22 mouse cellular contexts compared by ENCODE assay signal in the genomic region with DNA sequence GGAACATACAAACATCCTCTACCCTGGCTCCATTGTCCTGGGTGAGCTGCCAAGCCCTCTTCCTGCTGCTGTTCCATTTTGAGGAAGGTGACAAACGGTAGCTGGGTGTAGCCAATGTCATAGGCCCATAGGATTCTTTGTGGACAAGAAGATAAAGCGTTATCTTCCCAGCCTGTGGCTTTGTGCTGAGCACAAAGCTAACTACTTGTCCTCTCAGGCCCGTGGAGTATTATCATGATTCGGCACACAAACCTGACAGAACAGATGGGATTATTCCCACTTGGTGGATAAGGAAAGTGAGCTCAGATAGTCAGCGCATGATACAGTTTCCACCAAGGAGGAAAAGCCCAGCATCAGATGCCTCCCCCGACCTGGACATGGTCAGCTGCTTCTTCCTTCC. TPM values are rescaled to one million over a fixed set of nuclear protein-coding genes. Genes with fewer than 3 reads are reported as not detected.
A peak's percentile ranks its signal among the peaks of the same experiment; 100 is the strongest.
DNase-seq lines count a peak whose midpoint lies in the region; ATAC-seq lines count a peak whose summit lies in the region.
"Had no signal": no experiment of that assay in that cellular context is flagged by ENCODE, and none has a peak within 500 bp of the region (broad histone marks: within the 10 kb centered on the region; RNA-seq: fewer than 3 reads in every experiment).

No protein-coding gene starts in this region.

- H3K36me3 ChIP-seq in heart, embryonic 12.5 days: no peaks in the 10 kb centered on the region
- H3K36me3 ChIP-seq in liver, embryonic 15.5 days (replicated peaks): peaks cover 39% of the 10 kb centered on the region
- H3K36me3 ChIP-seq: forebrain, embryonic 15.5 days; hindbrain, embryonic 10.5 days; midbrain, embryonic 15.5 days had no signal

- no peaks in the 10 kb centered on the region for H3K27me3 ChIP-seq in heart, embryonic 12.5 days (replicated peaks)
- H3K27me3 ChIP-seq in liver, embryonic 15.5 days: no peaks in the 10 kb centered on the region
- H3K27me3 ChIP-seq: forebrain, embryonic 15.5 days; megakaryocyte, embryonic 14.5 days; midbrain, embryonic 15.5 days had no signal

- DNase-seq in heart, adult 11 months: no peak
- peak; percentile 73 for DNase-seq in c-Kit-positive CD71-positive TER-119-positive erythroid progenitor cells, embryonic 14.5 days (ENCODE audit: low spot score)
- no peak for DNase-seq in retina, postnatal 1 day
- no peak for DNase-seq in urinary bladder, adult 18-20 months (ENCODE audit: low spot score in 2 of 2)
- DNase-seq in layer of hippocampus, adult 8-10 months (ENCODE audit: low spot score in 2 of 2): no peak
- DNase-seq: cerebellum, adult 11 months; cerebellum, postnatal 14 days; embryo, embryonic 11 days; kidney, adult 18-20 months; left cerebral cortex, postnatal 4 days; lung, adult 18-20 months; lung, postnatal 14 days; right cerebral cortex, postnatal 25 days; thymus, postnatal 14 days had no signal

- H3K4me3 ChIP-seq in heart, embryonic 12.5 days: no peak overlapping the region
- H3K4me3 ChIP-seq in liver, embryonic 15.5 days (replicated peaks): no peak overlapping the region
- H3K4me3 ChIP-seq: forebrain, embryonic 15.5 days; hindbrain, embryonic 10.5 days; megakaryocyte, embryonic 14.5 days; midbrain, embryonic 15.5 days; myocyte had no signal

- WGBS in heart, embryonic 12.5 days: 53% methylated on average over 6 of the region's 6 CpGs
- 14% methylated on average over 6 of the region's 6 CpGs for WGBS in liver, embryonic 15.5 days (ENCODE audit: insufficient replicate concordance)

- H3K4me1 ChIP-seq in heart, embryonic 12.5 days (replicated peaks): no peaks in the 10 kb centered on the region
- H3K4me1 ChIP-seq in liver, embryonic 15.5 days (replicated peaks): peaks cover 87% of the 10 kb centered on the region
- H3K4me1 ChIP-seq: forebrain, embryonic 15.5 days; hindbrain, embryonic 10.5 days; midbrain, embryonic 15.5 days had no signal

- no peak overlapping the region for H3K4me2 ChIP-seq in heart, embryonic 12.5 days
- peak overlapping the region; percentile 14; the same call in 1 of the 2 replicates for H3K4me2 ChIP-seq in liver, embryonic 15.5 days
- H3K4me2 ChIP-seq: forebrain, embryonic 15.5 days; midbrain, embryonic 15.5 days had no signal

- peak; percentile 49; the same call in 1 of the 2 replicates for ATAC-seq in heart, embryonic 12.5 days (ENCODE audit: insufficient number of reproducible peaks, low FRiP score)
- ATAC-seq in liver, embryonic 15.5 days (ENCODE audit: insufficient read depth): peak; percentile 45
- ATAC-seq: forebrain, embryonic 15.5 days; midbrain, embryonic 15.5 days had no signal

- no peak overlapping the region for H3K9ac ChIP-seq in heart, embryonic 12.5 days
- H3K9ac ChIP-seq in liver, embryonic 15.5 days: 0 out of 2 replicates have a peak overlapping the region, but pooled peaks have one; percentile 23
- H3K9ac ChIP-seq: forebrain, embryonic 15.5 days; midbrain, embryonic 15.5 days had no signal

- no peaks in the 10 kb centered on the region for H3K9me3 ChIP-seq in heart, embryonic 12.5 days (replicated peaks)
- no peaks in the 10 kb centered on the region for H3K9me3 ChIP-seq in liver, embryonic 15.5 days (replicated peaks)
- H3K9me3 ChIP-seq: forebrain, embryonic 15.5 days; hindbrain, embryonic 10.5 days; megakaryocyte, embryonic 14.5 days; midbrain, embryonic 15.5 days had no signal

- no peak overlapping the region for H3K27ac ChIP-seq in heart, embryonic 12.5 days (ENCODE audit: poor library complexity, severe bottlenecking)
- H3K27ac ChIP-seq in liver, embryonic 15.5 days (replicated peaks): peak overlapping the region; percentile 93
- H3K27ac ChIP-seq: forebrain, embryonic 15.5 days; hindbrain, embryonic 10.5 days; kidney, postnatal 0 days; midbrain, embryonic 15.5 days had no signal

RNA-seq across cellular contexts. Expression of gene Ikzf1, which starts 50.4 kb away (rescaled TPM):
- polyA plus RNA-seq in heart, embryonic 12.5 days (2016; fragmentation: Nextera tagmentation; extraction: Ambion mirVana): 2.2 and 3.3 TPM in 2 replicates
- 33.7 and 35.9 TPM in 2 replicates for polyA plus RNA-seq in liver, embryonic 15.5 days (2015; fragmentation: Nextera tagmentation; extraction: Ambion mirVana)
- total RNA-seq in layer of hippocampus, adult 8-10 months (2022): 10 to 100 TPM in 2 of 4 experiments, 1 to 10 TPM in 2; 1.5 to 10.9 (median 6.8) TPM
